In the genomic region with DNA sequence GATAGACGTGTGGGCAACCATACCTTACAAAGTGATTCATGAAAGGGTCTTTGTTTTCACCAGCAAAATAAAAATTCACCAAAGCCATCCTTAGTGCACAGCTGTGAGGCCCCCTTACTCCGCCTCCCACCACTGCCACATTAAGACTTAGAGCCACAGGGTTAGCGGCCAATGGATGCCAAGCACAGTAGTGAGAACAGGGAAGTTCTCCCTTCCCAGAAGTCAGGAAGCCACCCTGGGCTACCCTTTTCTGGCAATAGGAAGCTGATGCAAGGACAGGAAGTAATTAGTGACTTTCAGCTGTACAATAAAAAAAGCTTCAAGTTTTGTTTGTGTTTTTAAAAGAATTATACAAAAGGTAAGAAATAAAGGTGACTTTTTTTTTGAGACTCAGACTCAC, we compare ENCODE assay signal across 22 mouse cellular contexts. TPM values are rescaled to one million over a fixed set of nuclear protein-coding genes. Genes with fewer than 3 reads are reported as not detected.
A peak's percentile ranks its signal among the peaks of the same experiment; 100 is the strongest.
DNase-seq lines count a peak whose midpoint lies in the region; ATAC-seq and TF ChIP-seq lines count a peak whose summit lies in the region.
"Had no signal": no experiment of that assay in that cellular context is flagged by ENCODE, and none has a peak within 500 bp of the region (broad histone marks: within the 10 kb centered on the region; RNA-seq: fewer than 3 reads in every experiment).

No protein-coding gene starts in this region.

- intact Hi-C loops in heart, adult 2 months (cut with DNase I) = no loop called here
- intact Hi-C loops in heart, postnatal 25 days (cut with DNase I) = no loop called here

- WGBS in heart, adult 2 months = 64% methylated on average over 3 of the region's 3 CpGs
- WGBS in lung, postnatal 0 days = 76% methylated on average over 3 of the region's 3 CpGs

- no peaks in the 10 kb centered on the region for H3K4me1 ChIP-seq in heart, adult 2 months (ENCODE audit: control insufficient read depth, insufficient read depth, low read length)
- H3K4me1 ChIP-seq in lung, postnatal 0 days (ENCODE audit: insufficient read depth, low read depth, low read length) = no peaks in the 10 kb centered on the region; the same call in 1 of the 2 replicates

- H3K79me2 ChIP-seq in heart, adult 2 months (replicated peaks; ENCODE audit: control insufficient read depth, insufficient read depth, low read length) = no peaks in the 10 kb centered on the region

- H3K36me3 ChIP-seq in heart, adult 2 months (ENCODE audit: control insufficient read depth, insufficient read depth, low read length) = no peaks in the 10 kb centered on the region
- no peaks in the 10 kb centered on the region for H3K36me3 ChIP-seq in lung, postnatal 0 days (ENCODE audit: insufficient read depth, low read length)
- H3K36me3 ChIP-seq: intestine, embryonic 15.5 days; neural tube, embryonic 15.5 days had no signal

- H3K27ac ChIP-seq in heart, adult 2 months = peak overlapping the region; percentile 33; the same call in 1 of the 2 replicates
- no peak overlapping the region for H3K27ac ChIP-seq in lung, postnatal 0 days (ENCODE audit: low read length)
- H3K27ac ChIP-seq: embryonic facial prominence, embryonic 12.5 days; hindbrain, embryonic 15.5 days; intestine, embryonic 15.5 days; liver, embryonic 13.5 days; neural tube, embryonic 15.5 days had no signal

- no peak for TF ChIP-seq POLR2A in heart, adult 2 months (IDR thresholded peaks at IDR 0.05; ENCODE audit: insufficient read depth, low read depth, low read length)

- TF ChIP-seq CTCF in heart, adult 2 months (IDR thresholded peaks at IDR 0.05) = no peak
- no peak for TF ChIP-seq CTCF in lung, postnatal 0 days (IDR thresholded peaks at IDR 0.05)

- no peak for DNase-seq in heart, adult 2 months
- no peak for DNase-seq in heart, postnatal 25 days (ENCODE audit: low spot score)
- DNase-seq in lung, postnatal 0 days (ENCODE audit: low spot score) = peak; percentile 46
- DNase-seq in lung, postnatal 14 days = no peak
- no peak for DNase-seq in adrenal gland, postnatal 10 days
- DNase-seq in right cerebral cortex, adult 2 months (ENCODE audit: low spot score in 2 of 2) = no peak
- DNase-seq: cerebellum, adult 9-11 months; gastrocnemius, postnatal 25 days; heart, postnatal 10 days; left cerebral cortex, postnatal 4 days; liver, embryonic 13.5 days; midbrain, embryonic 14.5 days; right cerebral cortex, postnatal 25 days had no signal

- no peaks in the 10 kb centered on the region for H3K9me3 ChIP-seq in lung, postnatal 0 days (ENCODE audit: low read length)
- H3K9me3 ChIP-seq: embryonic facial prominence, embryonic 12.5 days; forebrain, embryonic 13.5 days; hindbrain, embryonic 15.5 days; intestine, embryonic 15.5 days; liver, embryonic 13.5 days; neural tube, embryonic 15.5 days had no signal

- no peak overlapping the region for H3K4me3 ChIP-seq in heart, adult 2 months
- H3K4me3 ChIP-seq in lung, postnatal 0 days (ENCODE audit: low read depth, low read length) = no peak overlapping the region
- H3K4me3 ChIP-seq: embryonic facial prominence, embryonic 12.5 days; erythroblast, embryonic 14.5 days; forebrain, embryonic 13.5 days; hindbrain, embryonic 15.5 days; intestine, embryonic 15.5 days; liver, embryonic 13.5 days; neural tube, embryonic 15.5 days had no signal

- peak; percentile 39 for ATAC-seq in lung, postnatal 0 days
- ATAC-seq in hematopoietic stem cell, adult 5-6 weeks (replicated peaks in 1 of 2; ENCODE audit: insufficient read depth in 1 of 2, low FRiP score in 2 of 2, low TSS enrichment in 1 of 2, low read depth in 1 of 2, poor library complexity in 2 of 2, severe bottlenecking in 2 of 2) = peak; percentile 77 to 79
- ATAC-seq in monocyte, adult 5-6 weeks (replicated peaks; ENCODE audit: insufficient number of reproducible peaks, low FRiP score, low TSS enrichment, poor library complexity, severe bottlenecking) = peak; percentile 52; the same call in 1 of the 2 replicates
- ATAC-seq: forebrain, embryonic 13.5 days; intestine, embryonic 15.5 days had no signal

- H3K27me3 ChIP-seq in heart, adult 2 months (ENCODE audit: control insufficient read depth, insufficient read depth, low read length) = no peaks in the 10 kb centered on the region
- no peaks in the 10 kb centered on the region for H3K27me3 ChIP-seq in lung, postnatal 0 days (replicated peaks; ENCODE audit: insufficient read depth, low read length)
- H3K27me3 ChIP-seq: embryonic facial prominence, embryonic 12.5 days; forebrain, embryonic 13.5 days; hindbrain, embryonic 15.5 days; intestine, embryonic 15.5 days; liver, embryonic 13.5 days; neural tube, embryonic 15.5 days had no signal

- no peak overlapping the region for H3K9ac ChIP-seq in heart, adult 2 months (ENCODE audit: low read depth, low read length)
- H3K9ac ChIP-seq in lung, postnatal 0 days (replicated peaks; ENCODE audit: low read depth) = no peak overlapping the region
- H3K9ac ChIP-seq: embryonic facial prominence, embryonic 12.5 days; forebrain, embryonic 13.5 days; hindbrain, embryonic 15.5 days; intestine, embryonic 15.5 days; liver, embryonic 13.5 days; neural tube, embryonic 15.5 days had no signal

- H3K4me2 ChIP-seq in lung, postnatal 0 days (replicated peaks; ENCODE audit: low read depth, low read length) = no peak overlapping the region
- H3K4me2 ChIP-seq: embryonic facial prominence, embryonic 12.5 days; forebrain, embryonic 13.5 days; heart, embryonic 11.5 days; hindbrain, embryonic 15.5 days; intestine, embryonic 15.5 days; liver, embryonic 13.5 days; neural tube, embryonic 15.5 days had no signal

- TF ChIP-seq EP300 in heart, adult 2 months (IDR thresholded peaks at IDR 0.05; ENCODE audit: insufficient read depth, low read depth, low read length) = no peak
- no peak for TF ChIP-seq EP300 in lung, postnatal 0 days (IDR thresholded peaks at IDR 0.05)

RNA-seq across cellular contexts. Expression of a gene that starts 18.2 kb away (rescaled TPM):
- total RNA-seq in heart, adult 2 months (2021) = 10 to 100 TPM; 14.5 to 19.4 TPM
- polyA plus RNA-seq in heart, adult 2 months (2012; rRNA removed) = 6.0 and 8.1 TPM in 2 replicates
- total RNA-seq in heart, postnatal 25 days (2021) = 10 to 100 TPM; 11.4 to 13.1 TPM
- polyA plus RNA-seq in lung, postnatal 0 days (2015; fragmentation: Nextera tagmentation; extraction: Ambion mirVana) = 12.6 and 14.0 TPM in 2 replicates
- 20.2 and 21.3 TPM in 2 replicates for total RNA-seq in hematopoietic stem cell, adult 5-6 weeks (2017)
- 29.4 to 59.8 TPM (median 43.6 TPM) in 3 replicates for total RNA-seq in monocyte, adult 5-6 weeks (2017)
- 10 to 100 TPM; 32.2 to 35.5 TPM for total RNA-seq in adrenal gland, postnatal 10 days (2021)
